Mouse (Mus musculus): ENCODE measurements around the gene Ptprcap. TPM values are rescaled to one million over a fixed set of nuclear protein-coding genes. Genes with fewer than 3 reads are reported as not detected.

Ptprcap gene
- total and polyA plus RNA-seq, 3 experiments: 67.9 to 75.7 TPM; not detected in 1

GRCm38 (mm10) chr19:4175368-4175947, 22.1 kb downstream of the Ptprcap start, which contains the start of gene Carns1:
TSS of gene Carns1 (minus strand) at chr19:4175479.
- Histone ChIP-seq H3K27me3 (ENCODE audit: control insufficient read depth in 1 of 2, insufficient read depth in 2 of 2, low read length in 2 of 2) (no peaks in the 10 kb centered on the region), H3K27ac (ENCODE audit: control insufficient read depth, low read depth, low read length) (no peak within 1 kb of the TSS), H3K79me2 (ENCODE audit: control insufficient read depth, insufficient read depth, low read length, poor library complexity) (no peaks in the 10 kb centered on the region), H3K9me3 (replicated peaks; ENCODE audit: insufficient read depth, low read length) (no peaks in the 10 kb centered on the region), H3K4me3 (ENCODE audit: control insufficient read depth in 1 of 2, insufficient read depth in 1 of 2, low read depth in 2 of 2, low read length in 2 of 2) (no peak within 1 kb of the TSS), H3K36me3 (ENCODE audit: control insufficient read depth in 1 of 2, insufficient read depth in 2 of 2, low read length in 2 of 2) (peaks cover 0 to under 1% of the 10 kb centered on the region in 2 experiments; a peak in 1 of 4 replicates), H3K9ac (ENCODE audit: control insufficient read depth, low read depth, low read length, poor library complexity, severe bottlenecking) (no peak within 1 kb of the TSS), H3K4me1 (ENCODE audit: control insufficient read depth in 1 of 2, insufficient read depth in 2 of 2, low read length in 2 of 2) (peaks cover 0 to 2% of the 10 kb centered on the region in 2 experiments; a peak in 1 of 4 replicates)
- no peak for DNase-seq (ENCODE audit: low read depth, low spot score)
- TF ChIP-seq MYB (IDR thresholded peaks at IDR 0.05; ENCODE audit: low read depth, low read length): no peak
- no peak for TF ChIP-seq MYC (IDR thresholded peaks at IDR 0.05; ENCODE audit: low read depth, low read length)
- TF ChIP-seq BHLHE40 (IDR thresholded peaks at IDR 0.05; ENCODE audit: borderline replicate concordance, low read depth, low read length): no peak
- TF ChIP-seq SMC3 (IDR thresholded peaks at IDR 0.05; ENCODE audit: low read depth, low read length): no peak
- no peak for TF ChIP-seq RAD21 (IDR thresholded peaks at IDR 0.05; ENCODE audit: low read depth, low read length)
- TF ChIP-seq ELF1 (IDR thresholded peaks at IDR 0.05; ENCODE audit: low read depth, low read length): no peak
- no peak for TF ChIP-seq MXI1 (IDR thresholded peaks at IDR 0.05; ENCODE audit: low read depth, low read length)
- no peak for TF ChIP-seq MAZ (IDR thresholded peaks at IDR 0.05; ENCODE audit: low read depth, low read length)
- no peak for TF ChIP-seq NRF1 (IDR thresholded peaks at IDR 0.05; ENCODE audit: insufficient read depth, low read depth, low read length, poor library complexity, severe bottlenecking)
- no peak for TF ChIP-seq ZMIZ1 (IDR thresholded peaks at IDR 0.05; ENCODE audit: low read depth, low read length)
- no peak for TF ChIP-seq MEF2A (IDR thresholded peaks at IDR 0.05; ENCODE audit: extremely low read depth, insufficient replicate concordance, low read depth, low read length, poor library complexity, severe bottlenecking)
- TF ChIP-seq SIN3A (IDR thresholded peaks at IDR 0.05; ENCODE audit: low read length): no peak
- no peak for TF ChIP-seq GATA1 (IDR thresholded peaks at IDR 0.05; ENCODE audit: low read depth, low read length)
- TF ChIP-seq USF2 (IDR thresholded peaks at IDR 0.05; ENCODE audit: borderline replicate concordance in 1 of 2, insufficient read depth in 1 of 2, low read depth in 1 of 2, low read length in 2 of 2): no peak
- TF ChIP-seq MAFK (IDR thresholded peaks at IDR 0.05; ENCODE audit: borderline replicate concordance, low read depth, low read length): no peak
- no peak for TF ChIP-seq CHD1 (IDR thresholded peaks at IDR 0.05; ENCODE audit: low read depth, low read length)
- no peak for TF ChIP-seq ZKSCAN1 (IDR thresholded peaks at IDR 0.05; ENCODE audit: low read depth, low read length)

DNA sequence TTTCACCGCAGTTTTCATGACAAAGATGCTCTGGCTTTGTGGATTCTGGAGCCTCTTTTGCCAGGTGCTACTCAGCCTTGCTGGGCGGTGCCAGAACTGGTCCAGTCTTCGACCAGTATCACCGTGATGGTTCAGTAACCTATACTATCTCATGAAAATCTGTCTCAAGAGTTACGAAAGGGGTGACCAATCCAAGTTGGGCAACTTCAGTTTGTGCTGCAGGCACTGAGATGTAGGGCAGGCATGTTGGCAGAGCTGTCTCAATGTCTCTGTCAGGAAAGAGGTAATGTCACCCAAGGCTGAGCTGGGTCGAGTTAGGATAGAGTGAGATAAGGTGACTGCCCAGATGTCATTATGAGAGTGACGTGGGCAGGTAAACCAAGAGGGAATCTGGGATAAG, 27.0 kb downstream of the Ptprcap start:
- no peak overlapping the region for H3K4me3 ChIP-seq (ENCODE audit: control insufficient read depth in 1 of 2, insufficient read depth in 1 of 2, low read depth in 2 of 2, low read length in 2 of 2)
- H3K9ac ChIP-seq (ENCODE audit: control insufficient read depth, low read depth, low read length, poor library complexity, severe bottlenecking): no peak overlapping the region
- no peaks in the 10 kb centered on the region for H3K27me3 ChIP-seq (ENCODE audit: control insufficient read depth in 1 of 2, insufficient read depth in 2 of 2, low read length in 2 of 2)
- no peaks in the 10 kb centered on the region for H3K9me3 ChIP-seq (replicated peaks; ENCODE audit: insufficient read depth, low read length)
- H3K27ac ChIP-seq (ENCODE audit: control insufficient read depth, low read depth, low read length): no peak overlapping the region
- no peaks in the 10 kb centered on the region for H3K4me1 ChIP-seq (ENCODE audit: control insufficient read depth in 1 of 2, insufficient read depth in 2 of 2, low read length in 2 of 2)
- DNase-seq (ENCODE audit: low read depth, low spot score): no peak
- TF ChIP-seq USF1 (IDR thresholded peaks at IDR 0.05; ENCODE audit: low read depth, low read length) (no peak), ELF1 (IDR thresholded peaks at IDR 0.05; ENCODE audit: low read depth, low read length) (no peak), JUND (IDR thresholded peaks at IDR 0.05; ENCODE audit: low read depth, low read length) (no peak), GATA1 (IDR thresholded peaks at IDR 0.05; ENCODE audit: low read depth, low read length) (no peak), CTCF (IDR thresholded peaks at IDR 0.05 in 2 of 3, conservative IDR thresholded peaks at IDR 0.05 in 1 of 3; ENCODE audit: control insufficient read depth in 1 of 3, insufficient read depth in 1 of 3, low read depth in 2 of 3, low read length in 3 of 3, poor library complexity in 1 of 3, severe bottlenecking in 1 of 3) (no peak), MYC (IDR thresholded peaks at IDR 0.05; ENCODE audit: low read depth, low read length) (no peak), NELFE (IDR thresholded peaks at IDR 0.05; ENCODE audit: low read depth, low read length) (no peak), TAL1 (IDR thresholded peaks at IDR 0.05; ENCODE audit: low read length) (no peak), POLR2A (IDR thresholded peaks at IDR 0.05; ENCODE audit: control insufficient read depth in 1 of 2, insufficient read depth in 1 of 2, low read depth in 1 of 2, low read length in 2 of 2, poor library complexity in 1 of 2) (no peak), ZC3H11A (IDR thresholded peaks at IDR 0.05; ENCODE audit: low read depth, low read length) (no peak), ZMIZ1 (IDR thresholded peaks at IDR 0.05; ENCODE audit: low read depth, low read length) (no peak), BHLHE40 (IDR thresholded peaks at IDR 0.05; ENCODE audit: borderline replicate concordance, low read depth, low read length) (no peak), POLR2AphosphoS5 (IDR thresholded peaks at IDR 0.05; ENCODE audit: borderline replicate concordance, low read depth, low read length) (no peak), RAD21 (IDR thresholded peaks at IDR 0.05; ENCODE audit: low read depth, low read length) (no peak), MXI1 (IDR thresholded peaks at IDR 0.05; ENCODE audit: low read depth, low read length) (no peak), SIN3A (IDR thresholded peaks at IDR 0.05; ENCODE audit: low read length) (no peak), EP300 (IDR thresholded peaks at IDR 0.05; ENCODE audit: low read depth in 1 of 2, low read length in 2 of 2) (no peak)
- H3K36me3 ChIP-seq (ENCODE audit: control insufficient read depth in 1 of 2, insufficient read depth in 2 of 2, low read length in 2 of 2): 0 out of 4 replicates have a peak, but pooled peaks cover 0 to 2% of the 10 kb centered on the region in 2 experiments
- H3K79me2 ChIP-seq (ENCODE audit: control insufficient read depth, insufficient read depth, low read length, poor library complexity): no peaks in the 10 kb centered on the region

Measured in MEL (cell line).